Mouse (Mus musculus): ENCODE data around the gene Trabd2b. TPM values are rescaled to one million over a fixed set of nuclear protein-coding genes. Genes with fewer than 3 reads are reported as not detected.
A peak's percentile ranks its signal among the peaks of the same experiment; 100 is the strongest.

The Trabd2b gene
- total RNA-seq, 2 experiments from 2014 or later = 4.1 to 4.9 TPM

DNA sequence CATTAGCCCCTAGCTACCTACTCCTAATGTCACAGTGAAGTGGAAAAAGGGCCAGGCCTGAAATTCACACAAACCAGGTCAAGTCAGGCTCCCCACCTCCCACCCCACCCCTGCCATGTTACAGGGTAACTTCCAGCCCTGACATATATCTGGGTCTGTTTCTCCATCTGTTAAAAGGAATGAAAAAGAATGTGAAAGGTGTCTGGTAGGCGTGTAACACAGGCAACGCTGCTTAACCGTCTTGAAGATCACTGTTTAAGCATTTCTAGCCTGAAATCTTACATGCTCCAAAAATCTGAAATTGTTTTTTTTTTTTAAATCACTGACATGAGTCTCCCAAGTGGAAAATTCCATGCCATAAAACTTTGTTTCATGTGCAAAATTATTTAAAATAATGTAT, 69.8 kb downstream of the Trabd2b start:
- intact Hi-C loops (cut with DNase I) = no loop called here

GRCm38 (mm10) chr4:114477082-114477771, 70.7 kb downstream of the Trabd2b start:
- intact Hi-C loops (cut with DNase I) = no loop called here
- peak; percentile 19 to 61 for DNase-seq (ENCODE audit: low spot score in 2 of 2)

More for the DNA sequence above, 69.8 kb downstream of the Trabd2b start:
- DNase-seq (ENCODE audit: low spot score in 2 of 2) = no peak

- no peak for DNase-seq (ENCODE audit: low spot score in 2 of 2)
- intact Hi-C loops (cut with DNase I) = no loop called here
Measured at GRCm38 (mm10) chr4:114481518-114481917, 75.0 kb downstream of the Trabd2b start.

- no peak for DNase-seq (ENCODE audit: low spot score in 2 of 2)
- intact Hi-C loops (cut with DNase I) = no loop called here
Measured at GRCm38 (mm10) chr4:114484173-114484572, 77.6 kb downstream of the Trabd2b start.

- DNase-seq (ENCODE audit: low spot score in 2 of 2) = no peak
- intact Hi-C loops (cut with DNase I) = no loop called here
Measured at GRCm38 (mm10) chr4:114485996-114486395, 79.5 kb downstream of the Trabd2b start.

GRCm38 (mm10) chr4:114486885-114487531, 80.5 kb downstream of the Trabd2b start:
- DNase-seq (ENCODE audit: low spot score in 2 of 2) = no peak
- intact Hi-C loops (cut with DNase I) = no loop called here

DNA sequence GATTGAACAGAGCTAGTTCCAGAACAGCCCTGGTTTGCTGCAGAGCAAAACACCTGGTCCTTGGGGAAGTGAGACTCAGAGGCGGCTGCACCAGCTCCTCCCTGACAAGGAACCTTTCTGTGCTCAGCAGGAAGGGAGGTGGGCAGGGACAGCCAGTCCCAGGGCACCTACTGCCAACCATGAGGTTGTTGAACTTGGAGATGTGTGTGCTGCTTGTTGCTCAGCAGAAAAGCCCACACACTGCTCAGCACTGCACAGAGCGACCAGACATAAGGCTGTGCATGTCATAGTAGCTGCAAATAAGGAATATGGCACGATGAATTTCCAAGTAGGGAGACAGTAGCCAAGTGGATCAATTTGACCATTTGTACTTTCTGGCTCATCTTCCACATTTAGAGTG, 81.2 kb downstream of the Trabd2b start:
- peak in 1 of 2 experiments; percentile 44 for DNase-seq (ENCODE audit: low spot score in 2 of 2)
- intact Hi-C loops (cut with DNase I) = no loop called here

DNA sequence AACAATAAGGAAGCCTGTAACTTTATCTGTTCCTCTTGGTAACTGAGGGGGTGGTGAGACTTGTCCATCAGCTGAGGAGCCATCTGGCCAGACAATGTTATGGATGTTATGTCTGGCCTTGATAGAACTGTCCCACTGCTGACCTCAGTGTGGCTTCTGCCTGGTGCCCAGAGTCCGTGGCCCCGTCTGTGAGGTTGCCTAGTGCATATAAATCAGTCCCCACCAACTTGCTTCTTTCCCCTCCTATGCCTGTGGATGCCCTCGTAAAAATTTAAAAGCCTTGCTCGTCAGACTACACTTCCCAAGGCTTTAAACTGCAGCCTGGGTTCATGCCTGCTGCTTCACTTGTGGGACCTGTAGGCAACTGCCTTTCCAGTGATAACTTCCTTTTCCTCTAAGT, 85.6 kb downstream of the Trabd2b start:
- DNase-seq (ENCODE audit: low spot score in 2 of 2) = no peak

DNA sequence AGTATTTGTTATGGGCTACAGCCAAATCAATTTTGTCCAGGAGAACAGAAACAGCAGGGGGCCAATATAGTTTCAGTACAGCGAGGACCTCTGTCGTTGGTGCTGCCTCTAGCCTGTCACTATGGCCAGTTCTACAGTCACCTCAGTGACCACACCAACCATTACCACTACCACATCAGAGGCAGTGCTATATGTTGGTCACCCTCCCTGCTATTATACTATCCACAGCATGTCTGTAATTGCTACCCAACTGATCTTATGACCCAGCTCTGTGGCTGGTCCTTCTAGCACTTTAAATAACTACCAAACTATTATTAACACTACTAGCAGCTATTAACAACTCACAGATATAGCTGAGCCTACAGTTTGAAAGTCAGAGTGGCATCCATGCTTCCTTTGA, 87.5 kb downstream of the Trabd2b start:
- DNase-seq (ENCODE audit: low spot score in 2 of 2) = no peak
- intact Hi-C loops (cut with DNase I) = no loop called here

More for the DNA sequence above, 85.6 kb downstream of the Trabd2b start:
- intact Hi-C loops (cut with DNase I) = no loop called here

GRCm38 (mm10) chr4:114495688-114496426, 89.3 kb downstream of the Trabd2b start:
- intact Hi-C loops (cut with DNase I) = no loop called here
- no peak for DNase-seq (ENCODE audit: low spot score in 2 of 2)

GRCm38 (mm10) chr4:114499650-114500049, 93.1 kb downstream of the Trabd2b start:
- intact Hi-C loops (cut with DNase I) = no loop called here
- no peak for DNase-seq (ENCODE audit: low spot score in 2 of 2)

DNA sequence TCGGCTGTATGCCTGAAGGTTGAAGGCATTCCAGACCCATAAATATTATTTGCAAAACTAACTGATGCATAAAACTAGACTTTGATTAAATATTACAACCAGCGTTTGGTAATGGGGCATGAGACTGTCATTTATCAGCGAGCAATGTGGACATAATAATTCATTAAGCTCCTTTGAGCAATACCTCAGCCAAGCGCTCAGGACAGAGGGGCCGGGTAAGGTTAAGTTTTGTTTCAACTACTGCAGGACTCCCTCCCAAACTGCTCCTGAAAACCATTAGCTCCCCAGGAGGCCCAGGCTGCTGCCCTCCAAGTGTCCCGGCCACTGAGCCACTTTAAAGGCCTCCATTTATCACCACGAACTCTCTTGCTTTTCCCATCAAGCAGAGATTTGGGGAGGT, 93.8 kb downstream of the Trabd2b start:
- DNase-seq (ENCODE audit: low spot score in 2 of 2) = no peak
- intact Hi-C loops (cut with DNase I) = no loop called here

DNA sequence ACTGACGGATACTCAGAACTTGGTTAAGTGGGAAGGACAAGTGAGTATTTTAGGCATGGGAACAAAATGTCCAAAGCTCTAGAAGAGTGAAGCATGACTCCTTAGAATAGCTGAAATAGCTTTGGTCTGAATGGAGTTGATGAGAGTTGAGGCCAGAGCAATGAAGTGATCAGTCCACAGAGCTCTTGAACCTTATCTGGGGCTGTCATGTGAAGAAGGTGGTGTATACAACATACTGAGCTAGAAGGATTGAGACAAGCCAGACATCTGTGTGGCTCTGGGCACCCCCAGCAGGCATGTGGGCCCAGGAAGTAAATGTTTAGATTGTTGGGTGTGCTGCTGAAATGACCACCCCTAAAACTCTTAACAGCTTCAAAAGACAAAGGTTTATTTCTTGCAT, 94.5 kb downstream of the Trabd2b start:
- intact Hi-C loops (cut with DNase I) = no loop called here
- no peak for DNase-seq (ENCODE audit: low spot score in 2 of 2)

DNA sequence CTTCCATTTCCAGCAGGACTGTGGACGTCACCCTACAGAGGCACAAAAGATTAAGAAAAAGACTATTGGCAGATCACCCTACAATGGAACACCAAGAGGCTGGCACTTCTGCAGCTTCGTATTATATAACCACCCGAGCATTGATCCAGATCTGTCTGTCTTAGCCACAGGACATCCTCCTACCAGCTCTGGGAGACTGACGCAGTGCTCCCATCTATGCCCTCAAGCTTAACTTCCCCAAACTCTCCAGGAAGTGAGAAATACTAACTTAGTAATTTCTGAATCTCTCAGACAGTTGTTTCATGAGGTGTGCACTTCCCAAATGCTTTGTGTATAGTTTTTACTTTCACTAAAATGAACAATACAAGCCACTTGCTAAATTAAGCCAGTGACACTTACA, 95.1 kb downstream of the Trabd2b start:
- intact Hi-C loops (cut with DNase I) = no loop called here

GRCm38 (mm10) chr4:114504227-114505041, 97.9 kb downstream of the Trabd2b start:
- no peak for DNase-seq (ENCODE audit: low spot score in 2 of 2)
- intact Hi-C loops (cut with DNase I) = no loop called here

More for the DNA sequence above, 95.1 kb downstream of the Trabd2b start:
- DNase-seq (ENCODE audit: low spot score in 2 of 2) = no peak

GRCm38 (mm10) chr4:114509601-114510000, 103.1 kb downstream of the Trabd2b start:
- no peak for DNase-seq (ENCODE audit: low spot score in 2 of 2)
- intact Hi-C loops (cut with DNase I) = no loop called here

DNA sequence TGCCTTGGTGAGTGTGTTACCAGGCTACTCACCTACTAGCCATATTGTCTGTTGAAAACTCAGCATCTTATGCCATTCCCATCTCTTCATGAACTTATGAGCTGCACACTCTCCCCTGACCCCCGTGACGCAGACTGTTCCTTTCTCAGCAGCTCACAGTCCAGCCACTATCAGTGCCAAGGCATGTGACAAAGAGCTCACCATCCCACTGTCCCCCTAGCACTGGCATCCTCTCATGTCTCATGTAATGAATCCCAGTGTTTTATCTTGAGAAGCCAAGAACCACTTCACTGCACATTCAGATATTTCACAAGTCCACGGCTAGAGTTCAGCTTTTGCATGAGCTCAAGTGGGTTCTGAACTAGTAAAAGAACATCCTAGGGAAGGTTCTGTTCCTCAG, 105.1 kb downstream of the Trabd2b start:
- no peak for DNase-seq (ENCODE audit: low spot score in 2 of 2)
- intact Hi-C loops (cut with DNase I) = loop anchor here (10.0 kb wide), 1 partner anchor 123 kb away; no protein-coding TSS in a partner anchor

- intact Hi-C loops (cut with DNase I) = loop anchor here (10.0 kb wide), 1 partner anchor 122 kb away; no protein-coding TSS in a partner anchor
- DNase-seq (ENCODE audit: low spot score in 2 of 2) = peak in 1 of 2 experiments; percentile 48
Measured at GRCm38 (mm10) chr4:114513149-114513548, 106.6 kb downstream of the Trabd2b start.

GRCm38 (mm10) chr4:114515330-114515771, 108.8 kb downstream of the Trabd2b start:
- intact Hi-C loops (cut with DNase I) = loop anchor here (10.0 kb wide), 1 partner anchor 119 kb away; no protein-coding TSS in a partner anchor
- no peak for DNase-seq (ENCODE audit: low spot score in 2 of 2)

All from left cerebral cortex, postnatal 14 days (tissue).